Mouse (Mus musculus) CH12.LX (cell line): ENCODE results near the gene Zfp451. TPM values are rescaled to one million over a fixed set of nuclear protein-coding genes. Genes with fewer than 3 reads are reported as not detected.
A peak's percentile ranks its signal among the peaks of the same experiment; 100 is the strongest.

Experiments
- DNase-seq: peaks from one replicate; pipeline ENCODE4 v3.0.0-alpha.2; 2013; ENCODE audit errors: extremely low read depth
- H3K27ac ChIP-seq: 2 replicates; pipeline ENCODE4 v1.5.1; 2012; ENCODE audit warnings: low read depth, mild to moderate bottlenecking, control low read depth, moderate library complexity; ENCODE audit not compliant: insufficient read depth
- H3K27me3 ChIP-seq: replicated peaks from 2 replicates; pipeline ENCODE3; 2012; ENCODE audit warnings: inconsistent platforms
- H3K36me3 ChIP-seq, 2 experiments: replicated peaks in 1 of 2; 2 replicates each; pipeline versions ENCODE3 to v1.6.1; 2012; ENCODE audit warnings: inconsistent platforms in 1 of 2, low read length in 1 of 2, mild to moderate bottlenecking in 1 of 2, mixed read lengths in 1 of 2, moderate library complexity in 1 of 2; ENCODE audit not compliant: control insufficient read depth in 1 of 2, insufficient read depth in 1 of 2
- H3K4me1 ChIP-seq, 2 experiments: 2 replicates each; pipeline ENCODE4 v1.6.1; 2012; ENCODE audit warnings: inconsistent platforms in 1 of 2, moderate library complexity in 1 of 2; ENCODE audit not compliant: insufficient read depth in 2 of 2, control insufficient read depth in 1 of 2
- H3K4me2 ChIP-seq: 2 replicates; pipeline ENCODE4 v1.6.1; 2012; ENCODE audit warnings: low read depth, mild to moderate bottlenecking, control low read depth; ENCODE audit not compliant: poor library complexity, insufficient read depth, severe bottlenecking
- H3K4me3 ChIP-seq, 3 experiments: fragments of 150-350 bp in 1 of 3; sonication (generic) in 1 of 3; replicated peaks in 1 of 3; 2 replicates each; pipeline versions ENCODE3 to v1.5.1; 2011 to 2012; ENCODE audit warnings: low read depth in 2 of 3, low read length in 2 of 3, mild to moderate bottlenecking in 2 of 3, moderate library complexity in 2 of 3, control low read depth in 1 of 3, improper control_type of control experiment in 1 of 3, inconsistent platforms in 1 of 3, mixed read lengths in 1 of 3; ENCODE audit not compliant: poor library complexity in 1 of 3
- H3K79me2 ChIP-seq: replicated peaks from 2 replicates; pipeline ENCODE4 v1.6.1; 2012; ENCODE audit warnings: mild to moderate bottlenecking, moderate library complexity; ENCODE audit not compliant: control insufficient read depth, poor library complexity, insufficient read depth, severe bottlenecking; ENCODE audit errors: extremely low read depth
- H3K9ac ChIP-seq: 2 replicates; pipeline ENCODE4 v1.6.1; 2012; ENCODE audit warnings: low read depth, mild to moderate bottlenecking, control low read depth, moderate library complexity; ENCODE audit not compliant: insufficient read depth
- H3K9me3 ChIP-seq: replicated peaks from 2 replicates; pipeline ENCODE3; 2012; ENCODE audit warnings: low read length, inconsistent platforms, mixed read lengths
- BHLHE40 ChIP-seq: IDR thresholded peaks from 2 replicates; pipeline ENCODE4 v1.6.1; 2011; ENCODE audit warnings: mild to moderate bottlenecking, low read depth, low read length, improper control_type of control experiment
- CHD1 ChIP-seq: IDR thresholded peaks from 2 replicates; pipeline ENCODE4 v1.6.1; 2012; ENCODE audit warnings: low read depth, low read length, improper control_type of control experiment, inconsistent platforms
- E2F4 ChIP-seq: IDR thresholded peaks from 2 replicates; pipeline ENCODE4 v1.6.1; 2011; ENCODE audit warnings: low read depth, low read length, improper control_type of control experiment; ENCODE audit not compliant: insufficient replicate concordance
- ELF1 ChIP-seq: IDR thresholded peaks from 2 replicates; pipeline ENCODE4 v1.6.1; 2014; ENCODE audit warnings: low read depth, mild to moderate bottlenecking, inconsistent platforms, low read length, improper control_type of control experiment
- EP300 ChIP-seq: IDR thresholded peaks from 2 replicates; pipeline ENCODE4 v1.6.1; 2011; ENCODE audit warnings: low read length, improper control_type of control experiment
- HCFC1 ChIP-seq: IDR thresholded peaks from 2 replicates; pipeline ENCODE4 v1.6.1; 2012; ENCODE audit warnings: low read depth, mild to moderate bottlenecking, inconsistent platforms, low read length, improper control_type of control experiment
- IRF4 ChIP-seq: IDR thresholded peaks from 2 replicates; pipeline ENCODE4 v1.6.1; 2014; ENCODE audit warnings: low read depth, mild to moderate bottlenecking, inconsistent platforms, low read length, improper control_type of control experiment
- JUN ChIP-seq: IDR thresholded peaks from 2 replicates; pipeline ENCODE4 v1.6.1; 2011; ENCODE audit warnings: low read depth, mild to moderate bottlenecking, low read length, improper control_type of control experiment, moderate library complexity; ENCODE audit not compliant: insufficient read depth
- KAT2A ChIP-seq: IDR thresholded peaks from 2 replicates; pipeline ENCODE4 v1.6.1; 2012; ENCODE audit warnings: low read length, improper control_type of control experiment, inconsistent platforms; ENCODE audit not compliant: insufficient replicate concordance
- MAFK ChIP-seq: IDR thresholded peaks from 2 replicates; pipeline ENCODE4 v1.6.1; 2011; ENCODE audit warnings: low read length, improper control_type of control experiment; ENCODE audit not compliant: insufficient replicate concordance
- MAX ChIP-seq: IDR thresholded peaks from 2 replicates; pipeline ENCODE4 v1.6.1; 2011; ENCODE audit warnings: low read length, improper control_type of control experiment
- MAZ ChIP-seq: IDR thresholded peaks from 2 replicates; pipeline ENCODE4 v1.6.1; 2012; ENCODE audit warnings: low read depth, mild to moderate bottlenecking, inconsistent platforms, low read length, improper control_type of control experiment, moderate library complexity
- MEF2A ChIP-seq: IDR thresholded peaks from 2 replicates; pipeline ENCODE4 v1.6.1; 2014; ENCODE audit warnings: low read depth, mild to moderate bottlenecking, inconsistent platforms, low read length, improper control_type of control experiment, borderline replicate concordance
- MXI1 ChIP-seq: IDR thresholded peaks from 2 replicates; pipeline ENCODE4 v1.6.1; 2011; ENCODE audit warnings: mild to moderate bottlenecking, low read depth, low read length, improper control_type of control experiment
- MYC ChIP-seq: IDR thresholded peaks from 2 replicates; pipeline ENCODE4 v1.6.1; 2011; ENCODE audit warnings: low read depth, mild to moderate bottlenecking, improper control_type of control experiment, low read length
- NELFE ChIP-seq: IDR thresholded peaks from 2 replicates; pipeline ENCODE4 v1.6.1; 2011; ENCODE audit warnings: low read depth, low read length, improper control_type of control experiment
- POLR2A ChIP-seq: IDR thresholded peaks from 2 replicates; pipeline ENCODE4 v1.6.1; 2011; ENCODE audit warnings: low read depth, mild to moderate bottlenecking, improper control_type of control experiment, low read length
- SIN3A ChIP-seq: IDR thresholded peaks from 2 replicates; pipeline ENCODE4 v1.6.1; 2012; ENCODE audit warnings: low read length, improper control_type of control experiment, inconsistent platforms
- TCF12 ChIP-seq: IDR thresholded peaks from 2 replicates; pipeline ENCODE4 v1.6.1; 2014; ENCODE audit warnings: low read depth, mild to moderate bottlenecking, inconsistent platforms, low read length, improper control_type of control experiment
- USF1 ChIP-seq: IDR thresholded peaks from 2 replicates; pipeline ENCODE4 v1.6.1; 2014; ENCODE audit warnings: low read depth, mild to moderate bottlenecking, inconsistent platforms, low read length, improper control_type of control experiment
- ZC3H11A ChIP-seq: IDR thresholded peaks from 2 replicates; pipeline ENCODE4 v1.6.1; 2012; ENCODE audit warnings: low read depth, mild to moderate bottlenecking, inconsistent platforms, low read length, improper control_type of control experiment
- ZKSCAN1 ChIP-seq: IDR thresholded peaks from 2 replicates; pipeline ENCODE4 v1.6.1; 2012; ENCODE audit warnings: low read depth, inconsistent platforms, low read length, improper control_type of control experiment, borderline replicate concordance
- ZMIZ1 ChIP-seq: IDR thresholded peaks from 2 replicates; pipeline ENCODE4 v1.6.1; 2012; ENCODE audit warnings: low read depth, mild to moderate bottlenecking, inconsistent platforms, low read length, improper control_type of control experiment
- ZNF384 ChIP-seq: IDR thresholded peaks from 2 replicates; pipeline ENCODE4 v1.6.1; 2012; ENCODE audit warnings: low read depth, low read length, improper control_type of control experiment, inconsistent platforms
- dilution Hi-C: fragments of 300-500 bp; cut with MboI; formaldehyde crosslinking; loops from 2 replicates; pipeline ENCODE4 v1.14.3; 2020; ENCODE audit warnings: low sequenced_read_pairs; ENCODE audit not compliant: extremely low pct_unique_long_range_greater_than_20kb, extremely low pct_ligation_motif_present
- in situ Hi-C: fragments of 300-500 bp; cut with MboI; formaldehyde crosslinking; loops from 3 replicates; pipeline ENCODE4 v1.14.3; 2019; ENCODE audit warnings: low sequenced_read_pairs, low pct_ligation_motif_present, low pct_unique_long_range_greater_than_20kb, mixed read lengths
- polyA plus RNA-seq: library from polyadenylated mRNA; unstranded; fragments of >175 nt; gene quantifications from 2 replicates; pipeline ENCODE4 v1.2.1, GENCODE M21; 2012; ENCODE audit warnings: low read depth; ENCODE audit not compliant: insufficient read length
- total RNA-seq, 2 experiments: library from RNA; depleted of rRNA; stranded (reverse); fragments of 300-350 nt in 1 of 2; fragments of >200 nt in 1 of 2; gene quantifications; 2 replicates each; pipeline ENCODE4 v1.2.3; 2012 to 2014

Zfp451 gene
- total and polyA plus RNA-seq, 3 experiments, result 13.9 to 23.0 (median 20.5) TPM

- in situ Hi-C loops, result loop anchor here (5.0 kb wide), 1 partner anchor 37 kb away; no protein-coding TSS in a partner anchor
- Histone ChIP-seq H3K27ac (no peak overlapping the region), H3K9ac (no peak overlapping the region), H3K27me3 (no peaks in the 10 kb centered on the region), H3K36me3 (peaks cover 48 to 74% of the 10 kb centered on the region in 2 experiments), H3K79me2 (peaks cover 16% of the 10 kb centered on the region), H3K4me1 (peaks cover 3 to 14% of the 10 kb centered on the region in 2 experiments), H3K4me3 (no peak overlapping the region), H3K4me2 (no peak overlapping the region), H3K9me3 (no peaks in the 10 kb centered on the region)
- DNase-seq, result no peak
- TF ChIP-seq IRF4 (no peak), MXI1 (no peak), ZC3H11A (no peak), ZKSCAN1 (no peak), MAFK (no peak), CHD1 (no peak), TCF12 (no peak), HCFC1 (no peak), KAT2A (no peak), MAZ (no peak), POLR2A (no peak), ZNF384 (no peak), MAX (no peak), SIN3A (no peak), JUN (no peak), MEF2A (no peak), MYC (no peak), EP300 (no peak), BHLHE40 (no peak), ELF1 (no peak)
- dilution Hi-C loops, result no loop called here
Measured at GRCm38 (mm10) chr1:33724516-33724915, 89.9 kb downstream of the Zfp451 start.

- H3K79me2 ChIP-seq, result peaks cover 16% of the 10 kb centered on the region
- dilution Hi-C loops, result no loop called here
Measured at GRCm38 (mm10) chr1:33721020-33721419, 93.4 kb downstream of the Zfp451 start.

More at GRCm38 (mm10) chr1:33721020-33721419, 93.4 kb downstream of the Zfp451 start:
- peaks cover 28 to 42% of the 10 kb centered on the region in 2 experiments for H3K36me3 ChIP-seq
- peak overlapping the region; percentile 94; the same call in 1 of the 2 replicates for H3K9ac ChIP-seq
- TF ChIP-seq MEF2A, result 0 out of 2 replicates have a peak, but pooled peaks have one; percentile 11
- no peak for TF ChIP-seq E2F4
- no peak for TF ChIP-seq USF1
- TF ChIP-seq ELF1, result no peak
- TF ChIP-seq MAX, result no peak
- TF ChIP-seq MXI1, result peak; percentile 53; the same call in 1 of the 2 replicates
- no peak for TF ChIP-seq ZMIZ1
- no peak for TF ChIP-seq EP300
- TF ChIP-seq NELFE, result no peak
- no peak for TF ChIP-seq SIN3A
- no peak for TF ChIP-seq BHLHE40
- no peak for TF ChIP-seq MYC
- peaks cover 3 to 22% of the 10 kb centered on the region in 2 experiments for H3K4me1 ChIP-seq
- in situ Hi-C loops, result loop anchor here (5.0 kb wide), 1 partner anchor 34 kb away; no protein-coding TSS in a partner anchor
- H3K4me2 ChIP-seq, result peak overlapping the region; percentile 69
- no peak for DNase-seq
- no peak overlapping the region for H3K27ac ChIP-seq
- H3K27me3 ChIP-seq, result no peaks in the 10 kb centered on the region
- H3K9me3 ChIP-seq, result no peaks in the 10 kb centered on the region
- H3K4me3 ChIP-seq, result peak overlapping the region; percentile 36 to 89 (median 80)
